Mouse (Mus musculus): Measurements from ENCODE around the gene Inpp4b.

- TF ChIP-seq CTCF (IDR thresholded peaks at IDR 0.05; ENCODE audit: borderline replicate concordance, insufficient read depth, low read length) (no peak), POLR2A (IDR thresholded peaks at IDR 0.05; ENCODE audit: low read depth, low read length) (no peak)
Observed at GRCm38 (mm10) chr8:81800792-81801191, 458.4 kb downstream of the Inpp4b start.

Measured in embryonic fibroblast, embryonic 13.5 days (primary cell).